Mouse (Mus musculus) heart, adult 2 months (tissue): ENCODE data around the gene Ceacam19.

Experiments
- CTCF ChIP-seq: fragments of 200-600 bp; IDR thresholded peaks from 2 replicates; pipeline ENCODE4 v1.8.1; 2022; ENCODE audit warnings: antibody characterized with exemption, mild to moderate bottlenecking, moderate library complexity
- EP300 ChIP-seq: fragments of 200-500 bp; IDR thresholded peaks from 2 replicates; pipeline ENCODE4 v1.6.1; 2011; ENCODE audit warnings: low read depth, low read length, control low read depth; ENCODE audit not compliant: insufficient read depth
- POLR2A ChIP-seq: fragments of 200-500 bp; IDR thresholded peaks from 2 replicates; pipeline ENCODE4 v1.6.1; 2011; ENCODE audit warnings: mild to moderate bottlenecking, low read depth, low read length, control low read depth; ENCODE audit not compliant: insufficient read depth

GRCm38 (mm10) chr7:19829694-19830093, 58.1 kb downstream of the Ceacam19 start:
- TF ChIP-seq POLR2A = no peak
- no peak for TF ChIP-seq CTCF
- no peak for TF ChIP-seq EP300
